Mouse (Mus musculus) liver, embryonic 13.5 days (tissue): ENCODE measurements around the gene A430005L14Rik. TPM values are rescaled to one million over a fixed set of nuclear protein-coding genes. Genes with fewer than 3 reads are reported as not detected.

Source experiments
- ATAC-seq: fragments of 200-750 bp; cut with Nextera tagmentation; 2 replicates; pipeline ENCODE4 v1.8.0; 2017; ENCODE audit warnings: low read depth, mild to moderate bottlenecking, moderate number of reproducible peaks, moderate library complexity
- DNase-seq: peaks from one replicate; pipeline ENCODE4 v3.0.0; 2022
- H3K27ac ChIP-seq: fragments of 300-500 bp; sonication (generic); 2 replicates; pipeline ENCODE4 v1.5.1; 2015; ENCODE audit warnings: moderate library complexity, mild to moderate bottlenecking, inconsistent platforms
- H3K27me3 ChIP-seq: fragments of 300-500 bp; sonication (generic); 2 replicates; pipeline ENCODE4 v1.6.1; 2015; ENCODE audit warnings: mild to moderate bottlenecking, inconsistent platforms
- H3K36me3 ChIP-seq: fragments of 300-500 bp; sonication (generic); 2 replicates; pipeline ENCODE4 v1.6.1; 2015; ENCODE audit warnings: mild to moderate bottlenecking, inconsistent platforms
- H3K4me1 ChIP-seq: fragments of 300-500 bp; sonication (generic); replicated peaks from 2 replicates; pipeline ENCODE4 v1.6.1; 2015; ENCODE audit warnings: inconsistent platforms
- H3K4me2 ChIP-seq: fragments of 300-500 bp; sonication (generic); 2 replicates; pipeline ENCODE4 v1.6.1; 2015; ENCODE audit warnings: inconsistent platforms, mild to moderate bottlenecking, moderate library complexity
- H3K4me3 ChIP-seq: fragments of 300-500 bp; sonication (generic); replicated peaks from 2 replicates; pipeline ENCODE4 v1.5.1; 2015; ENCODE audit warnings: mild to moderate bottlenecking, inconsistent platforms
- H3K9ac ChIP-seq: fragments of 300-500 bp; sonication (generic); 2 replicates; pipeline ENCODE4 v1.6.1; 2015; ENCODE audit warnings: mild to moderate bottlenecking, inconsistent platforms
- H3K9me3 ChIP-seq: fragments of 300-500 bp; sonication (generic); replicated peaks from 2 replicates; pipeline ENCODE4 v1.6.1; 2016; ENCODE audit warnings: inconsistent platforms
- WGBS: fragments of 180-500 bp; shearing (Covaris S2); methylation state at CpG from one replicate; pipeline ENCODE4 v1.1.7; 2015; ENCODE audit not compliant: insufficient replicate concordance; 5-methylcytosine and 5-hydroxymethylcytosine counted together
- polyA plus RNA-seq: library from polyadenylated mRNA; unstranded; fragments of >200 nt; fragmentation: Nextera tagmentation; extraction: Ambion mirVana; gene quantifications from 2 replicates; pipeline ENCODE4 v1.2.1, GENCODE M21; 2015

The A430005L14Rik gene
- polyA plus RNA-seq, 1 experiment from 2014 or later, result 67.8 TPM

DNA sequence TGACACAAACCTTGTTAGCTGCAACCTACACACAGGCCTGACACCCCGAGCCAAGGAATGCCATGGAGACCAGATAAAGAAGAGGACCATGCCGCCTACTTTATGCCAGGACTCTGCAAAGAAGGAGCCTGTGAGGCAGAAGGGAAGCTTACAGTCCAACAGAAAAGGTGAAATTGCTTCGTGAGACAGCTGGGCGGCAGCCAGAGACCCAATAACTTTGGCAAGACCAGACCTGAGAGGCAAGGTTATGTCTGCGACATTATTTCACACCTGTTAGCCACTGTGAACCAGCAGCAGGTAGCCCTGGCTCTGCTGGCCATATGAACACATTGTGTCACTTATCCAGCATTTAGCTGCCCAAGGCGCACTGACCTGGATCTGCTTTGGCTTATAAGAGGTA is 11.3 kb upstream of the A430005L14Rik start:
- DNase-seq (no peak), ATAC-seq (no peak)
- no peak overlapping the region for H3K4me2 ChIP-seq
- H3K27ac ChIP-seq, result no peak overlapping the region
- 60% methylated on average over 6 of the region's 6 CpGs for WGBS
- H3K4me1 ChIP-seq, result peaks cover 4% of the 10 kb centered on the region
- H3K36me3 ChIP-seq, result no peaks in the 10 kb centered on the region
- no peaks in the 10 kb centered on the region for H3K9me3 ChIP-seq
- H3K9ac ChIP-seq, result no peak overlapping the region
- H3K4me3 ChIP-seq, result no peak overlapping the region
- peaks cover 31% of the 10 kb centered on the region for H3K27me3 ChIP-seq

GRCm38 (mm10) chr4:153950372-153950771 is 6.7 kb upstream of the A430005L14Rik start:
- Histone ChIP-seq H3K4me1 (0 out of 2 replicates have a peak, but pooled peaks cover 3% of the 10 kb centered on the region), H3K9ac (no peak overlapping the region), H3K36me3 (no peaks in the 10 kb centered on the region), H3K27ac (no peak overlapping the region), H3K27me3 (peaks cover 48% of the 10 kb centered on the region), H3K4me3 (no peak overlapping the region), H3K9me3 (no peaks in the 10 kb centered on the region), H3K4me2 (no peak overlapping the region)
- DNase-seq (no peak), ATAC-seq (no peak)
- 47% methylated on average over 2 of the region's 2 CpGs for WGBS

DNA sequence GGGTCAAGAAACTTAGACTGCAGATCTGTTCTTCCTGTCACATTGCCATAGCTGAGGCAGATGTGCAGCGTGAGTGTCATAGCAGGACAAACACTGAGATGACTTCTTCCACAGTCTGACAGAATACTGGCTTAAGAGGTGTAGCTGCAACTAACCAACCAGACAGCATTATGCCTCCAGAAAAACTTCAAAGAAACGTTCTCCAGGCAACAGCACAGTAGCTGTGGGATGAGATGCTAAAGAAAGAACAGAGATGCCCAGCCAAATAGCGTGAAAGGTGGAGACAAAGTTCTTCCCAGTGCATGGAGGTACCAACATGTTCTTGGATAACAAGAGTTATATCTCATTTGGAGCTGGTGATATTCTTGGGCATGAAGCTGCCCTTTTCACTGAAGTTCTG is 5.9 kb upstream of the A430005L14Rik start:
- H3K9ac ChIP-seq, result no peak overlapping the region
- WGBS, result 44% methylated on average over 3 of the region's 3 CpGs
- no peaks in the 10 kb centered on the region for H3K36me3 ChIP-seq

DNA sequence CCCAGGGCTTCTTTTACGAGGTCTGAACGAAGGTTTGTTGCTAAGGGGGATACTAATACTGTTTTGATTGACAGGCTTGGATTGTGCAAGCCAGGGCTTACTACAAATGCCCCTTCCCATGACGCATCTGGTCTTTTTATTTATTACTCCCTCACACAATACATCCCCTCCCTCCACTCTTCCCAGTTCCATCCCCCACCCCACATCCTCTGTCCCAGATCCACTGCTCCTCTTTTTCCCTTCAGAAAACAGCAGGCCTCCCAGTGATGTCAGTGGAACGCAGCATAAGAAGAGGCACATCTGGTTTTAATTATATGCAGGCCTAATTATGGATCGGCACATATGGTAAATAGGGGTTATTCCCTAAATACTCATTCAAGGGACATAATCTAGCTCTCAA is 5.3 kb upstream of the A430005L14Rik start:
- Histone ChIP-seq H3K9ac (no peak overlapping the region), H3K36me3 (no peaks in the 10 kb centered on the region), H3K4me1 (peaks cover 8% of the 10 kb centered on the region), H3K4me3 (no peak overlapping the region), H3K27me3 (peaks cover 43% of the 10 kb centered on the region), H3K27ac (no peak overlapping the region), H3K4me2 (no peak overlapping the region), H3K9me3 (no peaks in the 10 kb centered on the region)
- no peak for ATAC-seq
- DNase-seq, result no peak
- WGBS, result 47% methylated on average over 5 of the region's 5 CpGs

More for the DNA sequence above, 5.9 kb upstream of the A430005L14Rik start:
- Histone ChIP-seq H3K4me3 (no peak overlapping the region), H3K4me1 (0 out of 2 replicates have a peak, but pooled peaks cover 3% of the 10 kb centered on the region), H3K9me3 (no peaks in the 10 kb centered on the region), H3K27ac (no peak overlapping the region), H3K4me2 (no peak overlapping the region), H3K27me3 (peaks cover 48% of the 10 kb centered on the region)
- ATAC-seq, result no peak
- no peak for DNase-seq

DNA sequence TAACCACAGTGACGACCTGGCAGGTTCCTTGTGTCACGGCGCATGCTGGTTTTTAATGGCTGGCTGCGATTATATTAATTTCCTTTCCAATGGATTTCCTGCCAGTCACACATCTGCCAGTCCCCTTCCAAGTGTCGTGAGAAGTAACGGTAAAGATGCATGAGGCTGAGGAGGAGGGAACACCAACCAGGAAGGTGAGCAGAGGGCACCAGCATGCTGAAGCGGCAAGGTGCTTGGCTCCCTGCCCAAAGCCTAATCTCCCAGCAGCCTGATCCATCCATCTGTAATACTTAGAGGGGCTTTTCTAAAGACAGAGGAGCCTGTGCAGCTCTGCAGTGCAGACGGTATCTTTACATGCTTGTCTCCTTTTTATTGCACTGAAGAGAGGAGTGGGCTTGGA is 1.4 kb upstream of the A430005L14Rik start:
- Histone ChIP-seq H3K9me3 (no peaks in the 10 kb centered on the region), H3K4me2 (no peak overlapping the region), H3K9ac (no peak overlapping the region), H3K4me3 (no peak overlapping the region), H3K27ac (no peak overlapping the region), H3K4me1 (peaks cover 23% of the 10 kb centered on the region), H3K36me3 (peaks cover 14% of the 10 kb centered on the region), H3K27me3 (peaks cover 33% of the 10 kb centered on the region)
- WGBS, result 79% methylated on average over 8 of the region's 8 CpGs
- no peak for DNase-seq
- ATAC-seq, result no peak

- H3K27ac ChIP-seq, result peak overlapping the region; percentile 94
- DNase-seq, result peak; percentile 17
- H3K9me3 ChIP-seq, result no peaks in the 10 kb centered on the region
- H3K9ac ChIP-seq, result peak overlapping the region; percentile 95
- peak overlapping the region; percentile 87 for H3K4me3 ChIP-seq
- ATAC-seq, result no peak
- peaks cover 34% of the 10 kb centered on the region for H3K36me3 ChIP-seq
- WGBS, result under 1% methylated on average over 37 of the region's 37 CpGs
- H3K4me1 ChIP-seq, result peaks cover 23% of the 10 kb centered on the region
- peaks cover 17% of the 10 kb centered on the region; the same call in 1 of the 2 replicates for H3K27me3 ChIP-seq
- peak overlapping the region; percentile 91 for H3K4me2 ChIP-seq
Measured at GRCm38 (mm10) chr4:153957444-153958250, 610 bp downstream of the A430005L14Rik start.

- Histone ChIP-seq H3K27ac (no peak overlapping the region), H3K36me3 (peaks cover 75% of the 10 kb centered on the region), H3K4me2 (no peak overlapping the region), H3K9ac (no peak overlapping the region), H3K9me3 (no peaks in the 10 kb centered on the region), H3K4me1 (peaks cover 14% of the 10 kb centered on the region), H3K27me3 (no peaks in the 10 kb centered on the region), H3K4me3 (no peak overlapping the region)
- no peak for ATAC-seq
- no peak for DNase-seq
- WGBS, result 83% methylated on average over 7 of the region's 7 CpGs
Measured at GRCm38 (mm10) chr4:153962631-153963030, 5.6 kb downstream of the A430005L14Rik start.

DNA sequence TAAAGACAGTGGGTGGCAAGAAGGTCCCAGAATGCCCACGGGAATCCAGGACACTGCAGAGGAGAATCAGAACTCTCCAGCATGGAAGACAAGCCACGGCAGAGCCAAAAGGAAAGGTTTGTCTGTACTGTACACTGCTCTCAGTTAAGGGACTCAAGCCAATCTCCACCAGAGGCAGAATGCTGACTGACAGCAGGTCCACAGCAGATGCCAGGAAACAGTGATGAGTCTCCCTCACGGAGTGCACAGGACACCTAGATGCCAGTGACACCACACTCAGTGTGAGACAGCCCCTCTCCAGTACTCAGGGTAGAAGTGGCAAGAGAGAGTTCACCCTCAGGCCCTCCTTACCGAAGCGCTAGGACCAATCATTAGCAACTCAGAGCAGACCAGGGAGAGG is 9.6 kb downstream of the A430005L14Rik start:
- H3K4me1 ChIP-seq, result no peaks in the 10 kb centered on the region
- no peaks in the 10 kb centered on the region for H3K27me3 ChIP-seq
- H3K4me2 ChIP-seq, result no peak overlapping the region
- 73% methylated on average over 5 of the region's 5 CpGs for WGBS
- H3K9ac ChIP-seq, result no peak overlapping the region
- no peaks in the 10 kb centered on the region for H3K9me3 ChIP-seq
- ATAC-seq (no peak), DNase-seq (no peak)
- no peak overlapping the region for H3K4me3 ChIP-seq
- no peak overlapping the region for H3K27ac ChIP-seq
- peaks cover 89% of the 10 kb centered on the region for H3K36me3 ChIP-seq

- Histone ChIP-seq H3K4me2 (no peak overlapping the region), H3K27ac (no peak overlapping the region), H3K36me3 (peaks cover 83% of the 10 kb centered on the region), H3K4me1 (no peaks in the 10 kb centered on the region), H3K4me3 (no peak overlapping the region), H3K9me3 (no peaks in the 10 kb centered on the region), H3K27me3 (no peaks in the 10 kb centered on the region), H3K9ac (no peak overlapping the region)
- ATAC-seq, result no peak
- WGBS, result 75% methylated on average over 2 of the region's 2 CpGs
- DNase-seq, result no peak
Measured at GRCm38 (mm10) chr4:153967556-153967955, 10.5 kb downstream of the A430005L14Rik start.

GRCm38 (mm10) chr4:153968063-153968462 is 11.0 kb downstream of the A430005L14Rik start:
- no peak for ATAC-seq
- Histone ChIP-seq H3K4me3 (no peak overlapping the region), H3K27me3 (no peaks in the 10 kb centered on the region), H3K36me3 (peaks cover 79% of the 10 kb centered on the region), H3K9me3 (no peaks in the 10 kb centered on the region), H3K4me1 (peaks cover 3% of the 10 kb centered on the region), H3K9ac (no peak overlapping the region), H3K4me2 (no peak overlapping the region), H3K27ac (no peak overlapping the region)
- whole genome bisulfite sequencing, result 89% methylated on average over 2 of the region's 2 CpGs
- no peak for DNase-seq

GRCm38 (mm10) chr4:153974431-153975291 is 17.6 kb downstream of the A430005L14Rik start, which contains the start of the genes Dffb and Cep104:
Gene Dffb, minus strand, starts transcription at chr4:153975126.
Gene Cep104, plus strand, starts transcription at chr4:153975194.
- Histone ChIP-seq H3K4me3 (peak within 1 kb of the TSS; percentile 82), H3K27me3 (no peaks in the 10 kb centered on the region), H3K9me3 (no peaks in the 10 kb centered on the region), H3K9ac (peak within 1 kb of the TSS; percentile 89), H3K36me3 (peaks cover 36% of the 10 kb centered on the region), H3K27ac (peak within 1 kb of the TSS; percentile 65), H3K4me1 (peaks cover 42% of the 10 kb centered on the region), H3K4me2 (peak within 1 kb of the TSS; percentile 84)
- DNase-seq (peak; percentile 86), ATAC-seq (peak; percentile 96)
- WGBS, result under 1% methylated on average over 68 of the region's 68 CpGs
